Mouse (Mus musculus) liver (tissue): ENCODE measurements around the gene Zfp341.

ENCODE experiments used
- DNase-seq: peaks from one replicate; pipeline ENCODE4 v3.0.0-alpha.2; 2020; ENCODE audit warnings: mixed read lengths

Gene Zfp341

DNA sequence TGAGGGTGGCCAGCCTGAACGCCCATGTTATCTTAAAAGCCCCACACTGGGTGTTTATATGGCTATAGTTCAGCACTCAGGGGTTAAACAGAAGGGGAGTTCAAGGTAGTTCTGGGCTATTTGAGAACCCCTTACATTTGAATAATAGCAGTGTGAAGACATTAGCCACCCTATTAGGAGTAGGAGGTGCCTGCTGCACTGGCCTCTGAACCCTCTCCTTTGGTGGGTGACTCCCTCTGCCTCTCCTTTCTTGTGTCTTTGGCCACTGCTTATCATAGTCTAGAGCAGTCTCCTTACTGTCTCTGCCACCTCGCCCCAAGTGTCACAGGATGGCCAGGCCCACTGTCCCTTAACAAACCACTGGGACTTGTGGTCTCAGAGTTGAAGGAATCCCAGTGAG, 67.2 kb downstream of the Zfp341 start:
- no peak for DNase-seq

- DNase-seq, result no peak
These were observed 67.8 kb downstream of the Zfp341 start for GRCm38 (mm10) chr2:154680941-154681340.

- no peak for DNase-seq
These were observed 69.6 kb downstream of the Zfp341 start for GRCm38 (mm10) chr2:154682712-154683111.

GRCm38 (mm10) chr2:154684901-154685470, 71.9 kb downstream of the Zfp341 start:
- DNase-seq, result no peak

- no peak for DNase-seq
These were observed 72.7 kb downstream of the Zfp341 start for GRCm38 (mm10) chr2:154685772-154686171.

DNA sequence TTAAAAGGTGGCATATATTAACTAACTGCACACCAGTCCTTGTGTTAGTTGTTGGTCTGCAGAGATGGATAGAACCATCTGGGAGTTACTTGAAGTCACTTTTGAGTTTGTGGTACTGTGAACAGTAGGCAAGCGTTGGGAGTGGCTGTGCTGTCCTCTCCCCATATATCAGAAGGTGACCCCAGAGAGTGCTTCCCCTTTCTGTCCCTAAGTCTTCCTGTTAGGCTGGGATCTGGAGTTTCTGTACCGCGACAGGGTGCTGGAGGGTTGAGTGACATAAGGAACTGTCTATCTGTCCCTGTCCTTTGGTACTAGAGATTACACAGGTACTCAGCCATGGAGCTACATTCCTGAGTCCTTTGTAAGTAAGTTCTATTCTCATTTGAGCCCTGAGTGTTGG, 73.7 kb downstream of the Zfp341 start:
- no peak for DNase-seq

DNA sequence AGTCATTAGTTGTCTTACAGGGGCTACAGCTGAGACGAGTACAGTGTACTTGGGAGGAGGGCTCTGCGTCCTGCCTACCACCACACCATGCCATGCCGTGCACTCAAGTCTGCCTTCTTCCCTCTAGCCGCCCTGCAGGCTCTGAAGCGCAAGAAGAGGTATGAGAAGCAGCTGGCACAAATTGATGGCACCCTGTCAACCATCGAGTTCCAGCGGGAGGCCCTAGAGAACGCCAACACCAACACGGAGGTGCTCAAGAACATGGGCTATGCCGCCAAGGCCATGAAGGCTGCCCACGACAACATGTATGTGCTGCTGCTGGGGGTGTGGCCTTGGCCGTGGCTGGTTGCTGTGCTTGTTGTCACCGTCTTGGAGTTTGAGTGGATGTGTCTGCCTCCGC, 76.3 kb downstream of the Zfp341 start:
- no peak for DNase-seq

- no peak for DNase-seq
These were observed 77.9 kb downstream of the Zfp341 start for GRCm38 (mm10) chr2:154690959-154691358.

GRCm38 (mm10) chr2:154693186-154693940, 80.3 kb downstream of the Zfp341 start:
- no peak for DNase-seq

DNA sequence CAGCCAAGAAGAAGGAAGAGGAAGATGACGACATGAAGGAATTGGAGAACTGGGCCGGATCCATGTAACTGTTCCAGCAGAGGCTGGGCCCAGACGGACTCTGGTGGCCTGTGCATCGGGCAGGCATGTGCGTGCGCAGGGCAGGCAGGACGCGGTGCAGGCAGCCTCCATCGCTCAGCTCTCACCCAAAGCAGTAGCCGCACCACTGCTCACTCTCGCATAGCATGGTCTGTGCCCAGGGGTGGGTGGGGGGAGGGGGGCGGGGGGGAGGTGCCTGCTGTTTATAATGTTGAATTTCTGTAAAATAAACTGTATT, 80.8 kb downstream of the Zfp341 start:
- DNase-seq, result no peak

- DNase-seq, result no peak
These were observed 82.6 kb downstream of the Zfp341 start for GRCm38 (mm10) chr2:154695690-154696089.
